Mouse (Mus musculus) left cerebral cortex, adult 2 months (tissue): ENCODE results near the gene Prss16. TPM values are rescaled to one million over a fixed set of nuclear protein-coding genes. Genes with fewer than 3 reads are reported as not detected.

Source experiments
- DNase-seq, 2 experiments: peaks; one replicate each; pipeline ENCODE4 v3.0.0; 2021 to 2022; ENCODE audit warnings: low spot score in 2 of 2, mixed read lengths in 1 of 2; ENCODE audit errors: extremely low spot score in 1 of 2
- H3K27ac ChIP-seq: fragments of 200-600 bp; 2 replicates; pipeline ENCODE4 v1.8.1; 2022
- H3K4me3 ChIP-seq: fragments of 200-600 bp; 2 replicates; pipeline ENCODE4 v1.8.1; 2022
- CTCF ChIP-seq: fragments of 200-600 bp; IDR thresholded peaks from 2 replicates; pipeline ENCODE4 v1.8.1; 2022; ENCODE audit warnings: antibody characterized with exemption, mild to moderate bottlenecking, moderate library complexity
- intact Hi-C: fragments of 180-260 bp; cut with DNase I; formaldehyde crosslinking; loops from one replicate; pipeline ENCODE4 v1.15.1; 2025
- microRNA-seq, 2 experiments: library from miRNA; unstranded; fragments of <30 nt; microRNA quantifications; one replicate each; pipeline ENCODE4 v1.2.0; 2021
- total RNA-seq, 2 experiments: library from RNA; stranded (reverse); gene quantifications; 2 replicates each; pipeline ENCODE4 v1.2.3; 2021

Gene Prss16
- total RNA-seq, 2 experiments from 2014 or later: 0.57 to 1.1 TPM

DNA sequence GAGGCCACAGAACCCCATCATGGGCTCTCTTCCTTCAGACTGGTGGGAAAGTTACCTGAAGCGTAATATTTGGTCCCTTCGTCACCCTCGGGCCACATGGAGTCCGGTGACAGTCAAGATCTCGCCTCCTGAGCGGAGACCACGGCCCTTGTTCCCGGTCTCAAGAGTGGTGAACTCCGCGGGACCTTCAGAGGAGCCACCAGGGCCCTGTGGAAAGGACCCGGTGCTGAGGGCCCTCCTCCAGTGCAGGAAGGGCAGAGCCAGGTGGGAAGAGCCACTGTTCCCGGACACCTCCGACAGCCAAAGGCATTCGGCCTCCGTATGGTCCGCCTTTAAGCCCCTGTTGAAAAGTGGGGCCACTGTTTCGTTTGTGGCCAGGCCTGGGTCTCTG, 27.7 kb downstream of the Prss16 start:
- intact Hi-C loops: no loop called here
- H3K27ac ChIP-seq: no peak overlapping the region
- peak overlapping the region; percentile 49 for H3K4me3 ChIP-seq
- no peak for TF ChIP-seq CTCF
- DNase-seq: no peak

GRCm38 (mm10) chr13:21980981-21981802, 28.4 kb downstream of the Prss16 start, which contains the start of gene Pom121l2:
TSS of gene Pom121l2 (plus strand) at chr13:21981194.
- no peak for TF ChIP-seq CTCF
- intact Hi-C loops: no loop called here
- Histone ChIP-seq H3K27ac (no peak within 1 kb of the TSS), H3K4me3 (peak within 1 kb of the TSS; percentile 49)
- DNase-seq: peak in 1 of 2 experiments; percentile 26

GRCm38 (mm10) chr13:21974726-21975473, 34.6 kb downstream of the Prss16 start:
- peak; percentile 68 to 69 for DNase-seq
- TF ChIP-seq CTCF: no peak
- Histone ChIP-seq H3K4me3 (peak overlapping the region; percentile 74), H3K27ac (peak overlapping the region; percentile 90)
- intact Hi-C loops: loop anchor here (1.0 to 2.0 kb wide), 3 partner anchors 20 to 53 kb away; no protein-coding TSS in a partner anchor

DNA sequence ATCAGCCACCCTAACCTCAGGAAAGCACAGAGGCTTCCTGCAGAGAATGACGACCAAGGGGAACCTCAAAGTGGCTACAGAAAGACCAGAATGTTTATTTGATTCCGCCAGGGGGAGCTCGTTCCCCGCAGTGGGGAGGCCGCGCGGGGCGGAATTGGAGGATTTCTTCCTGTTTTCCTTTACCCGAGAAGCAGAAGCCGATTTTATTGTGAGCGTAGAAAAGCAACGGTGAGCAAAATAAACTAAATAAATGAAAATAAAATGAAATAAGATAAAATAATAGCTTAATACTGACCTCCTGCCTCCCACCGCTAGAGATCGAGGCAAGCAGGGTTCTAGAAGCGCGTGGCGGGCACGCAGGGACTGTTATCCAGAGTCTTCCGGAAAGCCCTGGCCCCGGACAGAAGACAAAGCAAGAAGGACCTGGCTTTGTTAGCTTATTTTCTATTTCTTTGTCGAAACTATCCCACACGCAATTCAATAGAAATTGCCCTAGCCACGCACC, 35.3 kb downstream of the Prss16 start:
- DNase-seq: peak; percentile 89 to 93
- peak overlapping the region; percentile 90 for H3K27ac ChIP-seq
- intact Hi-C loops: loop anchor here (1.0 to 2.0 kb wide), 3 partner anchors 21 to 54 kb away; no protein-coding TSS in a partner anchor
- peak; percentile 87 for TF ChIP-seq CTCF
- H3K4me3 ChIP-seq: peak overlapping the region; percentile 74

DNA sequence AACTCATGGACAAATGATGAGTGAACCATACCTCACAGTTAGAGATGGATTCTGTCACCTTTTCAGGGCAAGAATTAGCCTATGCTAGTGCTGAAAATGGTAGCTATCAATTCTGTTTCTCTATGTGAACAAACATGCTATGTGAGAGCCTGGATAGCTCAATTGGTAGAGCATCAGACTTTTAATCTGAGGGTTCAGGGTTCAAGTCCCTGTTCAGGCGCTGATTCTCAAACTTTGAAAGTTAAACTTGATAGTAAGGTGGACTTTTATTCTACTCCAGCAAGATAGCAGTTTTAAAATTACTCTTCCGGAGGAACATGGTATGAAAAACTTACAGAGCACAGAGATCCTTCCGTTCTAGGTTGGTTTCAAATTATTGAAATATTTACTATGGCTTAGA, 37.9 kb downstream of the Prss16 start:
- no peak overlapping the region; the same call in 1 of the 2 replicates for H3K4me3 ChIP-seq
- no peak for DNase-seq
- intact Hi-C loops: loop anchor here (2.0 kb wide), 1 partner anchor 15 kb away; no protein-coding TSS in a partner anchor
- H3K27ac ChIP-seq: no peak overlapping the region
- TF ChIP-seq CTCF: no peak

- Histone ChIP-seq H3K27ac (no peak overlapping the region), H3K4me3 (no peak overlapping the region)
- no peak for DNase-seq
- no peak for TF ChIP-seq CTCF
- intact Hi-C loops: loop anchor here (2.0 kb wide), 1 partner anchor 13 kb away; no protein-coding TSS in a partner anchor
These were observed 39.7 kb downstream of the Prss16 start for GRCm38 (mm10) chr13:21969816-21970215.

DNA sequence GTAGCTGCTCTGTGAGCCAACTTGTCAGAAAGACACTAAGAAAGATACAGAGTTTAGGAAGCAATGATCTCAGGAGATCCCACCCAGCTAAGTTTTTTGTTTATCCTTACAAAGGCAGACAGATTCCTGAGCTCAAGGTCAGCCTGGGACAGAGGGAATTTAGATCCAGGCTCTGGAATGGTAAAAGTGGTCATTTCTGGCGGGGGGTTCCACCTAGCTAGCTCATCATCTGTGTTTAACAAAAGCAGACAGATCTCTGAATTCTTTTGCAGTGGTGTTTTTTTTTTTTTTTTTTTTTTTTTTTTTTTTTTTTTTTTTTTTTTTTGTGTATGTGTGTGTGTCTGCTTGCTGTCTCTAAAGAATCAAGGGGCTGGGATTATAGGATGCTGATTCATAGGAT, 40.3 kb downstream of the Prss16 start:
- DNase-seq: no peak
- Histone ChIP-seq H3K27ac (no peak overlapping the region), H3K4me3 (no peak overlapping the region)
- TF ChIP-seq CTCF: no peak
- intact Hi-C loops: no loop called here

Small RNA genes within 50 kb of the gene (microRNA-seq; reads per million reads assigned to microRNA genes)
- gene Gm44390 (0 reads per million in 2 experiments), gene Gm44486 (0 reads per million in 2 experiments)

Other genes with a start within 250 kb of the Prss16 start
- gene Hist1h1b, start 229.1 kb downstream of the Prss16 start, total RNA-seq: 1 to 10 TPM; 6.7 to 8.3 TPM
- 10 to 100 TPM; 49.9 to 62.3 TPM for gene Hist1h3i, start 226.4 kb downstream of the Prss16 start, total RNA-seq
- 1 to 10 TPM in 1 of 2 experiments, not detected in 1; 2.7 TPM for gene Hist1h2an, start 222.5 kb downstream of the Prss16 start, total RNA-seq
- 1 to 10 TPM; 1.3 to 5.5 TPM for gene Hist1h2bp, start 222.3 kb downstream of the Prss16 start, total RNA-seq
- 10 to 100 TPM; 27.3 to 38.5 TPM for gene Hist1h2bq, start 199.5 kb downstream of the Prss16 start, total RNA-seq
- 10 to 100 TPM; 11.2 to 25.1 TPM for gene Hist1h2ao, start 199.3 kb downstream of the Prss16 start, total RNA-seq
- 100 to 1,000 TPM; 200 to 276 TPM for gene Hist1h4m, start 198.0 kb downstream of the Prss16 start, total RNA-seq
- 10 to 100 TPM; 18.7 to 21.6 TPM for gene Hist1h4n, start 177.5 kb downstream of the Prss16 start, total RNA-seq
- 10 to 100 TPM; 11.2 to 16.1 TPM for gene Hist1h2ap, start 176.2 kb downstream of the Prss16 start, total RNA-seq
- 10 to 100 TPM; 27.0 to 39.1 TPM for gene Hist1h2br, start 176.0 kb downstream of the Prss16 start, total RNA-seq
- gene Zfp184, start 64.6 kb downstream of the Prss16 start, total RNA-seq: 1 to 10 TPM; 3.8 to 3.9 TPM
- gene Pom121l2, start 28.5 kb downstream of the Prss16 start, total RNA-seq: not detected
- 10 to 100 TPM; 18.8 to 25.6 TPM for gene Hist1h2ah, start 25.8 kb upstream of the Prss16 start, total RNA-seq
- gene Hist1h2bk, start 26.1 kb upstream of the Prss16 start, total RNA-seq: 10 to 100 TPM; 12.2 to 13.5 TPM
- 10 to 100 TPM; 58.2 to 75.2 TPM for gene Hist1h4i, start 31.6 kb upstream of the Prss16 start, total RNA-seq
- 1 to 10 TPM; 8.1 to 9.2 TPM for gene Hist1h2ag, start 33.2 kb upstream of the Prss16 start, total RNA-seq
- 10 to 100 TPM in 1 of 2 experiments, 1 to 10 TPM in 1; 9.4 to 12.9 TPM for gene Hist1h2bj, start 33.5 kb upstream of the Prss16 start, total RNA-seq
- not detected for gene Vmn1r188, start 74.7 kb upstream of the Prss16 start, total RNA-seq
- gene Vmn1r189, start 96.1 kb upstream of the Prss16 start, total RNA-seq: not detected
- not detected for gene Vmn1r191, start 174.2 kb upstream of the Prss16 start, total RNA-seq
- gene Vmn1r192, start 181.4 kb upstream of the Prss16 start, total RNA-seq: not detected
- gene Vmn1r193, start 213.4 kb upstream of the Prss16 start, total RNA-seq: not detected
- gene Vmn1r194, start 234.5 kb upstream of the Prss16 start, total RNA-seq: not detected